Mouse (Mus musculus) G1E (cell line): ENCODE measurements around the gene Ttll9. TPM values are rescaled to one million over a fixed set of nuclear protein-coding genes. Genes with fewer than 3 reads are reported as not detected.

Experiments used
- ATAC-seq: 2 replicates; pipeline ENCODE4 v1.8.0; 2016; ENCODE audit warnings: mild to moderate bottlenecking; ENCODE audit not compliant: insufficient number of reproducible peaks, poor library complexity, low FRiP score, severe bottlenecking; ENCODE audit errors: extremely low read depth
- DNase-seq: peaks from one replicate; pipeline ENCODE4 v3.0.0; 2012; ENCODE audit warnings: low spot score
- H3K27me3 ChIP-seq: 2 replicates; pipeline ENCODE4 v1.6.1; 2012; ENCODE audit warnings: mild to moderate bottlenecking, low read length, inconsistent platforms; ENCODE audit not compliant: insufficient read depth
- H3K36me3 ChIP-seq: replicated peaks from 2 replicates; pipeline ENCODE3; 2012; ENCODE audit warnings: mild to moderate bottlenecking, inconsistent platforms
- H3K4me1 ChIP-seq: 2 replicates; pipeline ENCODE4 v1.6.1; 2012; ENCODE audit warnings: low read depth, low read length, inconsistent platforms, mixed read lengths; ENCODE audit not compliant: insufficient read depth
- H3K4me3 ChIP-seq: 2 replicates; pipeline ENCODE4 v1.5.1; 2012; ENCODE audit warnings: low read depth, mild to moderate bottlenecking, inconsistent platforms, low read length, moderate library complexity, mixed read lengths
- H3K9me3 ChIP-seq: replicated peaks from 2 replicates; pipeline ENCODE4 v1.6.1; 2012; ENCODE audit warnings: inconsistent platforms
- CTCF ChIP-seq: IDR thresholded peaks from 2 replicates; pipeline ENCODE4 v1.5.1; 2012; ENCODE audit warnings: low read depth, low read length, inconsistent platforms, mixed read lengths
- GATA1 ChIP-seq: IDR thresholded peaks from 2 replicates; pipeline ENCODE4 v1.6.1; 2012; ENCODE audit warnings: borderline replicate concordance, low read length, inconsistent platforms, mixed read lengths
- GATA2 ChIP-seq: IDR thresholded peaks from 2 replicates; pipeline ENCODE4 v1.6.1; 2012; ENCODE audit warnings: low read depth, low read length, inconsistent platforms, borderline replicate concordance
- POLR2AphosphoS5 ChIP-seq: IDR thresholded peaks from 2 replicates; pipeline ENCODE4 v1.6.1; 2012; ENCODE audit warnings: low read depth, low read length, inconsistent platforms; ENCODE audit not compliant: insufficient replicate concordance
- TAL1 ChIP-seq: conservative IDR thresholded peaks from 2 replicates; pipeline ENCODE4 v1.6.1; 2012; ENCODE audit warnings: low read depth, low read length, inconsistent platforms, mixed read lengths
- polyA plus RNA-seq: library from polyadenylated mRNA; stranded (reverse); fragments of >175 nt; gene quantifications from 2 replicates; pipeline ENCODE4 v1.2.3, GENCODE M21; 2012
- total RNA-seq, 2 experiments: library from RNA; stranded (forward) in 1 of 2; stranded (reverse) in 1 of 2; fragments of 200-1000 nt in 1 of 2; fragments of >200 nt in 1 of 2; fragmentation: Nextera tagmentation in 1 of 2; gene quantifications; 2 replicates each; pipeline ENCODE4 v1.2.3; 2014 to 2017

The Ttll9 gene
- total and polyA plus RNA-seq, 3 experiments: not detected

DNA sequence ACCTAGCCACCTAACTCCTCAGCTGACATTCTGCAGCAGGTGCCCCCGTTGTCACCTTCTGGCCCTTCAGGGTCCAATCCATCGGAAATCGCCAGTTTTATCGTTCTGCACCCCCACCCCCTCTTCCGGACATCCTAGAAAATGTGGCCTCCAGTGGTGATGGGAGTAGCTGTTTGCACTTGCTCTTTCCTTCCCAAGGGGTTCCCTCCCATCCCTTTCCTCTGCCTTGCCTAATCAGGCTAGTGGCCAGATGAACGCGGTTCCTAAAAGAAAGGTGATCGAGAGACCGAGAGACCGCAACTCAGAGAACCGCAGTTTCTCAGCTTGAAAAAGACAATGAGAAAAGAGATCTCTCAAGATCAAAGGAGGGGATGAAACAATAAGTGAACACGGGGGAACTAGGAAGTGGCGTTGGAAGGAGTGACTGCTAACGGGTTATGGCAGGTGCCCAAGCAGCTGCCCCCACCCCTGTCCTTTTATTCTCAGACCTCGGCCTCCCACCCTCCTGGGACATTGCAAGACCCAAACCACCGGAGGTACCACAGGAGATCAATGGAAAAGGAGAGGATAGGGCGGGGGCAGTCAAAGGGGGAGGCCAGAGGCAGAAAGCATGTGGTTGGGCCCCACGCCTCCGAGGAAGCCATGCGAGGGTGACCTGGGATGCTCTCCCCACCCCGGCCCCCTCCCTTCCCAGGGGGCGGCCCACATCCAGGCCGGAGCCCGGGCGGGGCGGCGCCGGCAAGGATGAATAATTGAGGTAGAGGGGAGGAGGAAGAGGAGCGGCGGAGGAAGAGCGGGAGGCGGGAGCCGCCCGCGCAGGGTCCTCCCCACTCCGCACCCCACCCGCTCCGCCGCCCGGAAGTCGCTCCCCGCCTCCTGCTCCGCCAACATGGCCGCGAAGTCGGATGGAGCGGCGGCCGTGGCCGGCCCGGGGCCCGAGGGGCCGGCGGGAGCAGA is 69.1 kb downstream of the Ttll9 start, which contains the start of gene Xkr7:
TSS of gene Xkr7 (plus strand) at position 727 of the 957 bp plus-strand sequence.
- 0 out of 2 replicates have a peak, but pooled peaks cover 2% of the 10 kb centered on the region for H3K9me3 ChIP-seq
- no peaks in the 10 kb centered on the region for H3K36me3 ChIP-seq
- H3K27me3 ChIP-seq: peaks cover 8% of the 10 kb centered on the region
- 0 out of 2 replicates have a peak, but pooled peaks cover 3% of the 10 kb centered on the region for H3K4me1 ChIP-seq
- no peak for TF ChIP-seq GATA2
- TF ChIP-seq TAL1: no peak
- no peak for TF ChIP-seq CTCF
- TF ChIP-seq POLR2AphosphoS5: no peak
- TF ChIP-seq GATA1: no peak
- no peak within 1 kb of the TSS for H3K4me3 ChIP-seq
- DNase-seq: no peak
- no peak for ATAC-seq

DNA sequence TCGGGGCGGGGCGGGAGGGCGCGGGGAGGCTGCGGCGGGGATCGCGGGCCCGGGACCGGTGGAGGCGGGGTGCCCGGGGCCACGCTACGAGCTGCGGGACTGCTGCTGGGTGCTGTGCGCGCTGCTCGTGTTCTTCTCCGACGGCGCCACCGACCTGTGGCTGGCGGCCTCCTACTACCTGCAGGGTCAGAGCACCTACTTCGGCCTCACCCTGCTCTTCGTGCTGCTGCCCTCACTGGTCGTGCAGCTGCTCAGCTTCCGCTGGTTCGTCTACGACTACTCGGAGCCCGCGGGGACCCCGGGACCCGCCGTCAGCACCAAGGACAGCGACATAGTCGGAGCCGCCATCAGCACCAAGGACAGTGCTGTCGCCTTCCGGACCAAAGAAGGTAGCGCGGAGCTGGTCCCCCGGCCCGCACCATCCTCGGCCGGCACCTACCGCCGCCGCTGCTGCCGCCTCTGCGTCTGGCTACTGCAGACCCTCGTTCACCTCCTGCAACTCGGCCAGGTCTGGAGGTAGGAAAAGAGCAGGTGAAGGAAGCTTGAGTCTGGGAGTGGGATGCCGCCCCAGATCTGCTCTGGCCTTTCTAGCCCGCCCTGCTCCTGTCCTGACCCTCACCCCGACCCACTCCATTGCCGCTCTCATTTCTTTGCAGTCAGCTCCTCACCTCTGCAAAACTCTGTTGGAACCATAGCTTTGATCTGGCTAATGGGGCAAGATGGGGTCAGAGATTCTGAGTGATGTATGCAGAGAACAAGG is 70.0 kb downstream of the Ttll9 start:
- Histone ChIP-seq H3K27me3 (peaks cover 9% of the 10 kb centered on the region), H3K9me3 (0 out of 2 replicates have a peak, but pooled peaks cover 2% of the 10 kb centered on the region), H3K36me3 (no peaks in the 10 kb centered on the region), H3K4me1 (peaks cover 7% of the 10 kb centered on the region; the same call in 1 of the 2 replicates), H3K4me3 (no peak overlapping the region)
- ATAC-seq (no peak), DNase-seq (peak; percentile 59)
- no peak for TF ChIP-seq POLR2AphosphoS5
- no peak for TF ChIP-seq TAL1
- TF ChIP-seq GATA2: no peak
- no peak for TF ChIP-seq GATA1
- TF ChIP-seq CTCF: no peak

DNA sequence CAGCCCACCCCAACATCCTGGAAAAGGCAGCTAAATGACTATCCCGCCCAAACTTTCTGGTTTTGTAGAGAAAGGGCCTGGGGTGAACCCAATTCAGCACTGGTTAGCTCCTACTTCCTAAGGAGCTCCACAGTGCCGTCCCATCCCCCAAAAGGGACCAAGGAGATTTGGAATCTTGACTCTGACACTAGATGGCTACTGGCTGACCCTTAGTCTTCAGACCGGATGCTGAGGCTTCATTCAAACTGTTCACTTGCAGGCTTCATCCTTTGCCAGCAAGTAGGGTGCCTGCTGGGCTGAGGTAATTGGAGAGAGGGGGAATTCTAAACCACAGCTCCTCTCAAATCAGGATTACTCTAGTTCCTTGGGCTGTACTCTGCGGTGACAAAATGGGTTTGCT is 70.7 kb downstream of the Ttll9 start:
- ATAC-seq (no peak), DNase-seq (no peak)
- Histone ChIP-seq H3K27me3 (peaks cover 12% of the 10 kb centered on the region), H3K4me1 (peaks cover 7% of the 10 kb centered on the region; the same call in 1 of the 2 replicates), H3K36me3 (no peaks in the 10 kb centered on the region), H3K4me3 (no peak overlapping the region), H3K9me3 (0 out of 2 replicates have a peak, but pooled peaks cover 2% of the 10 kb centered on the region)
- TF ChIP-seq CTCF (no peak), GATA2 (no peak), TAL1 (no peak), GATA1 (no peak), POLR2AphosphoS5 (no peak)

DNA sequence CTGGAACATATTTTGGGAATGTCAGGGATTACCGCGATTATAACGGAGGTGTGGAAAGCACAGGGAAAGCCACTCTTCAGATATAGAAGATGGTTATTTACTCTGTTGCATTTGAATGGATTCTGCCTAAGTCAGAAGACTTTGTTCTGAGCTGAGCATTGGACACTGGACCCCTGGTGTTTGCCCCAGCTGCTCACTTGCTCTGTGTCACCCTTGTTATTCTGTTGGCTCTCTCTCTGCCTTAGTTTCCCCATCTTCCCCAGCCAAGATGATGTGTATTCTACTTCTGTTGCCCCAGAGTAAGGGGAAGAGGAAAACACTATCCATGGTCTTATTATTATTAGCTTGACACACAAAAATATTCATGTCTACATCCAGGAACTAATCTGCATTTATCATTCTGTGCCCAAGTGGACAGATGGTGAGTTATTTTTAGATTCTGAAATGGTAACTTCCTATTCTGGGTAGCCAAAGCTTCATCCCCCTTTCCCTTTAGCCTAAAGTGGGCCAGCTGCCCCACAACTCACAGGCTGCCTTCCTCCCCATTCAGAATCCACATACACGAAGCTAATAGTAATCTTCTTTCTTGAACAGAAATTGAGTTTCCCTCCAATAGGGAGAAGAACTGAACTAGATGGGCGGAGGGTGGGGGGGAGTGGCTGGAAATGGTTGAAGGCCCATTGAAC is 71.4 kb downstream of the Ttll9 start:
- H3K27me3 ChIP-seq: peaks cover 12% of the 10 kb centered on the region
- no peak overlapping the region for H3K4me3 ChIP-seq
- H3K36me3 ChIP-seq: no peaks in the 10 kb centered on the region
- H3K4me1 ChIP-seq: peaks cover 7% of the 10 kb centered on the region; the same call in 1 of the 2 replicates
- no peak for DNase-seq
- TF ChIP-seq CTCF: no peak
- no peak for TF ChIP-seq POLR2AphosphoS5
- no peak for TF ChIP-seq TAL1
- TF ChIP-seq GATA2: no peak
- TF ChIP-seq GATA1: no peak
- H3K9me3 ChIP-seq: 0 out of 2 replicates have a peak, but pooled peaks cover 2% of the 10 kb centered on the region
- ATAC-seq: no peak

DNA sequence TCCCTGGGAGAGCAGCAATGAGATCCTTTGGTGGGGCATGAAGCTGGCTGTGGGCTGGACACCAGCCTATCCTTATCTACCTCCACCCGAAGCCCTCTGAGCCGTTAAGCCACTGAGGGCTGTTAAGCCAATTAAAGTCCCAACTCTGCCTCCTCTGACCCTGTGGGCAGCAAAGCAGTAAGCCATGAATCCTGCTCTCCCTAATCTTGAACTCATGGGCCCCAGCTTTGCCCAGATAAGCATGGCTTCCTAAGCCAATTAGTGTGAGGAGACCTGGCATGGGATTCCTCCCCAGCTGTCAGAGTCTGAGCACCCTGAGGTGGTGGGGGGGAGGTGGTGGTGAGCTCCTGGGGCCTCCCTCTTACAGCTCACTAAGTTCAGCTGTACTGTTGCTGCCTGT is 74.4 kb downstream of the Ttll9 start:
- Histone ChIP-seq H3K27me3 (peaks cover 10% of the 10 kb centered on the region), H3K9me3 (0 out of 2 replicates have a peak, but pooled peaks cover 2% of the 10 kb centered on the region), H3K4me1 (peaks cover 7% of the 10 kb centered on the region; the same call in 1 of the 2 replicates), H3K36me3 (no peaks in the 10 kb centered on the region), H3K4me3 (no peak overlapping the region)
- no peak for ATAC-seq
- no peak for DNase-seq
- TF ChIP-seq TAL1: no peak
- no peak for TF ChIP-seq GATA1
- TF ChIP-seq CTCF: no peak
- TF ChIP-seq POLR2AphosphoS5: no peak
- no peak for TF ChIP-seq GATA2
